Mouse (Mus musculus): Measurements from ENCODE around the gene Arhgef40. TPM values are rescaled to one million over a fixed set of nuclear protein-coding genes. Genes with fewer than 3 reads are reported as not detected.

Gene Arhgef40
- polyA plus RNA-seq, 2 experiments = 143 to 220 TPM

GRCm38 (mm10) chr14:51997483-51997882 lies 13.0 kb downstream of the Arhgef40 start:
- no peak overlapping the region for H3K4me2 ChIP-seq (replicated peaks; ENCODE audit: low read depth, low read length, severe bottlenecking)
- H3K27ac ChIP-seq (replicated peaks; ENCODE audit: low read depth, low read length) = no peak overlapping the region
- no peak overlapping the region for H3K9ac ChIP-seq (ENCODE audit: low read depth, low read length, severe bottlenecking)
- H3K27me3 ChIP-seq (ENCODE audit: control insufficient read depth, insufficient read depth, low read length) = no peaks in the 10 kb centered on the region
- DNase-seq (ENCODE audit: low spot score) = no peak
- no peak for TF ChIP-seq POLR2A (IDR thresholded peaks at IDR 0.05; ENCODE audit: borderline replicate concordance, extremely low read depth, insufficient read depth, insufficient read length)
- H3K4me1 ChIP-seq (ENCODE audit: control insufficient read depth, insufficient read depth, low read length) = no peaks in the 10 kb centered on the region
- ATAC-seq (ENCODE audit: low FRiP score, low read depth) = no peak
- no peak overlapping the region for H3K4me3 ChIP-seq (replicated peaks; ENCODE audit: low read length)
- H3K9me3 ChIP-seq (ENCODE audit: control insufficient read depth, low read length) = no peaks in the 10 kb centered on the region
- WGBS = 89% methylated on average over 14 of the region's 14 CpGs
- peaks cover 93% of the 10 kb centered on the region for H3K36me3 ChIP-seq (ENCODE audit: control insufficient read depth, insufficient read depth, low read length)

GRCm38 (mm10) chr14:52003981-52004495 lies 19.5 kb downstream of the Arhgef40 start:
- DNase-seq (ENCODE audit: low spot score) (peak; percentile 54), ATAC-seq (ENCODE audit: low FRiP score, low read depth) (no peak)
- no peaks in the 10 kb centered on the region for H3K27me3 ChIP-seq (ENCODE audit: control insufficient read depth, insufficient read depth, low read length)
- H3K4me2 ChIP-seq (replicated peaks; ENCODE audit: low read depth, low read length, severe bottlenecking) = no peak overlapping the region
- 51% methylated on average over 16 of the region's 16 CpGs for WGBS
- 0 out of 2 replicates have a peak, but pooled peaks cover under 1% of the 10 kb centered on the region for H3K4me1 ChIP-seq (ENCODE audit: control insufficient read depth, insufficient read depth, low read length)
- no peak overlapping the region for H3K4me3 ChIP-seq (replicated peaks; ENCODE audit: low read length)
- TF ChIP-seq POLR2A (IDR thresholded peaks at IDR 0.05; ENCODE audit: borderline replicate concordance, extremely low read depth, insufficient read depth, insufficient read length) = no peak
- no peaks in the 10 kb centered on the region for H3K9me3 ChIP-seq (ENCODE audit: control insufficient read depth, low read length)
- H3K27ac ChIP-seq (replicated peaks; ENCODE audit: low read depth, low read length) = no peak overlapping the region
- peaks cover 89% of the 10 kb centered on the region for H3K36me3 ChIP-seq (ENCODE audit: control insufficient read depth, insufficient read depth, low read length)
- no peak overlapping the region for H3K9ac ChIP-seq (ENCODE audit: low read depth, low read length, severe bottlenecking)

GRCm38 (mm10) chr14:52005141-52005540 lies 20.6 kb downstream of the Arhgef40 start:
- Histone ChIP-seq H3K9me3 (ENCODE audit: control insufficient read depth, low read length) (no peaks in the 10 kb centered on the region), H3K27ac (replicated peaks; ENCODE audit: low read depth, low read length) (no peak overlapping the region), H3K27me3 (ENCODE audit: control insufficient read depth, insufficient read depth, low read length) (no peaks in the 10 kb centered on the region), H3K36me3 (ENCODE audit: control insufficient read depth, insufficient read depth, low read length) (peaks cover 81% of the 10 kb centered on the region), H3K4me1 (ENCODE audit: control insufficient read depth, insufficient read depth, low read length) (peaks cover 6% of the 10 kb centered on the region; the same call in 1 of the 2 replicates), H3K4me3 (replicated peaks; ENCODE audit: low read length) (no peak overlapping the region), H3K4me2 (replicated peaks; ENCODE audit: low read depth, low read length, severe bottlenecking) (no peak overlapping the region), H3K9ac (ENCODE audit: low read depth, low read length, severe bottlenecking) (no peak overlapping the region)
- WGBS = 84% methylated on average over 7 of the region's 7 CpGs
- no peak for ATAC-seq (ENCODE audit: low FRiP score, low read depth)
- no peak for DNase-seq (ENCODE audit: low spot score)
- TF ChIP-seq POLR2A (IDR thresholded peaks at IDR 0.05; ENCODE audit: borderline replicate concordance, extremely low read depth, insufficient read depth, insufficient read length) = no peak

GRCm38 (mm10) chr14:52005616-52006015 lies 21.1 kb downstream of the Arhgef40 start:
- H3K4me2 ChIP-seq (replicated peaks; ENCODE audit: low read depth, low read length, severe bottlenecking) = no peak overlapping the region
- no peak for TF ChIP-seq POLR2A (IDR thresholded peaks at IDR 0.05; ENCODE audit: borderline replicate concordance, extremely low read depth, insufficient read depth, insufficient read length)
- H3K4me3 ChIP-seq (replicated peaks; ENCODE audit: low read length) = no peak overlapping the region
- H3K36me3 ChIP-seq (ENCODE audit: control insufficient read depth, insufficient read depth, low read length) = peaks cover 77% of the 10 kb centered on the region
- DNase-seq (ENCODE audit: low spot score) = no peak
- WGBS = 89% methylated on average over 6 of the region's 6 CpGs
- H3K9me3 ChIP-seq (ENCODE audit: control insufficient read depth, low read length) = no peaks in the 10 kb centered on the region
- no peaks in the 10 kb centered on the region for H3K27me3 ChIP-seq (ENCODE audit: control insufficient read depth, insufficient read depth, low read length)
- ATAC-seq (ENCODE audit: low FRiP score, low read depth) = no peak
- H3K9ac ChIP-seq (ENCODE audit: low read depth, low read length, severe bottlenecking) = no peak overlapping the region
- peaks cover 11% of the 10 kb centered on the region; the same call in 1 of the 2 replicates for H3K4me1 ChIP-seq (ENCODE audit: control insufficient read depth, insufficient read depth, low read length)
- no peak overlapping the region for H3K27ac ChIP-seq (replicated peaks; ENCODE audit: low read depth, low read length)

- Histone ChIP-seq H3K4me1 (ENCODE audit: control insufficient read depth, insufficient read depth, low read length) (peaks cover 14% of the 10 kb centered on the region; the same call in 1 of the 2 replicates), H3K27me3 (ENCODE audit: control insufficient read depth, insufficient read depth, low read length) (no peaks in the 10 kb centered on the region), H3K9me3 (ENCODE audit: control insufficient read depth, low read length) (no peaks in the 10 kb centered on the region), H3K4me2 (replicated peaks; ENCODE audit: low read depth, low read length, severe bottlenecking) (no peak overlapping the region), H3K4me3 (replicated peaks; ENCODE audit: low read length) (no peak overlapping the region), H3K27ac (replicated peaks; ENCODE audit: low read depth, low read length) (no peak overlapping the region), H3K9ac (ENCODE audit: low read depth, low read length, severe bottlenecking) (no peak overlapping the region), H3K36me3 (ENCODE audit: control insufficient read depth, insufficient read depth, low read length) (peaks cover 71% of the 10 kb centered on the region)
- WGBS = 74% methylated on average over 8 of the region's 8 CpGs
- ATAC-seq (ENCODE audit: low FRiP score, low read depth) = no peak
- TF ChIP-seq POLR2A (IDR thresholded peaks at IDR 0.05; ENCODE audit: borderline replicate concordance, extremely low read depth, insufficient read depth, insufficient read length) = no peak
- no peak for DNase-seq (ENCODE audit: low spot score)
Measured at GRCm38 (mm10) chr14:52006241-52006640, 21.7 kb downstream of the Arhgef40 start.

Measured in limb, embryonic 14.5 days (tissue).